Mouse (Mus musculus) C2C12 (cell line): ENCODE results near the gene Med17.

Experiments
- CTCF ChIP-seq: IDR thresholded peaks from one replicate; pipeline ENCODE4 v1.5.1; 2011; ENCODE audit not compliant: control insufficient read depth, insufficient read depth, insufficient read length
- FOSL1 ChIP-seq: IDR thresholded peaks from one replicate; pipeline ENCODE4 v1.8.0; 2011; ENCODE audit warnings: mild to moderate bottlenecking, low read length; ENCODE audit not compliant: poor library complexity, insufficient read depth, severe bottlenecking

DNA sequence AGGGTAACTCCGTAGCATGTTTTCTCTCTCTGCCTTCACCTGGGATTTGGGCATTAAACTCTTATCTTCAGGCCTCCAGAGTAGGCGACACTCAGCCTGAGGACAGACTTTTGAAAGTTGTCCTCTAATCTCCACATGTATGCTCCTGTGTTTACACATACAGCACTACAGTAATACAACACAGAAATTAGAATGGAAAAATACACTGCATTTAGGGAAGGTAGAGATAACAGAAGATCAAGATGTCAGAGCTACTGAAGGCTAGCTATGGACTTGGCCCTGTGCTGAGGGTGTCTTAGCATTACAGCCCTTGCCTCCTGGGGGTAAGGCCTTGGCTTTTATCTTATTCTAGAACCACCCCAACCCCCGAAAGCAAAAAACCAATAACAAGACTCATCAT is 8.7 kb upstream of the Med17 start:
- TF ChIP-seq CTCF (no peak), FOSL1 (no peak)
